Mouse (Mus musculus): Measurements from ENCODE around the gene Maz. TPM values are rescaled to one million over a fixed set of nuclear protein-coding genes. Genes with fewer than 3 reads are reported as not detected.
A peak's percentile ranks its signal among the peaks of the same experiment; 100 is the strongest.

Gene Maz
- polyA plus RNA-seq, 2 experiments = 27.3 to 97.5 TPM

GRCm38 (mm10) chr7:126981601-126982000 lies 45.2 kb downstream of the Maz start:
- Histone ChIP-seq H3K27me3 (ENCODE audit: control insufficient read depth, insufficient read depth, low read length) (no peaks in the 10 kb centered on the region), H3K9ac (replicated peaks) (no peak overlapping the region), H3K4me1 (replicated peaks; ENCODE audit: control insufficient read depth in 2 of 2, insufficient read depth in 2 of 2, low read length in 1 of 2) (peaks cover 5 to 7% of the 10 kb centered on the region in 2 experiments), H3K4me3 (ENCODE audit: insufficient read depth in 1 of 2, low read depth in 2 of 2, low read length in 2 of 2) (no peak overlapping the region), H3K9me3 (ENCODE audit: control insufficient read depth, low read length) (no peaks in the 10 kb centered on the region), H3K4me2 (ENCODE audit: low read depth) (no peak overlapping the region), H3K27ac (no peak overlapping the region), H3K36me3 (replicated peaks; ENCODE audit: control insufficient read depth, insufficient read depth, low read depth) (peaks cover 22% of the 10 kb centered on the region)
- DNase-seq (ENCODE audit: low read depth in 3 of 3, low spot score in 3 of 3) (no peak), ATAC-seq (ENCODE audit: insufficient read depth) (no peak)
- TF ChIP-seq EP300 (IDR thresholded peaks at IDR 0.05; ENCODE audit: low read depth) (no peak), CTCF (IDR thresholded peaks at IDR 0.05; ENCODE audit: low read depth) (no peak)
- WGBS (ENCODE audit: insufficient replicate concordance) = 65% methylated on average over 2 of the region's 2 CpGs

- peaks cover 22% of the 10 kb centered on the region for H3K36me3 ChIP-seq (replicated peaks; ENCODE audit: control insufficient read depth, insufficient read depth, low read depth)
- H3K4me2 ChIP-seq (ENCODE audit: low read depth) = no peak overlapping the region
- peaks cover 10 to 12% of the 10 kb centered on the region in 2 experiments for H3K4me1 ChIP-seq (replicated peaks; ENCODE audit: control insufficient read depth in 2 of 2, insufficient read depth in 2 of 2, low read length in 1 of 2)
- no peak overlapping the region for H3K27ac ChIP-seq
- no peak for TF ChIP-seq CTCF (IDR thresholded peaks at IDR 0.05; ENCODE audit: low read depth)
- TF ChIP-seq EP300 (IDR thresholded peaks at IDR 0.05; ENCODE audit: low read depth) = no peak
- no peaks in the 10 kb centered on the region for H3K9me3 ChIP-seq (ENCODE audit: control insufficient read depth, low read length)
- no peak overlapping the region for H3K4me3 ChIP-seq (ENCODE audit: insufficient read depth in 1 of 2, low read depth in 2 of 2, low read length in 2 of 2)
- WGBS (ENCODE audit: insufficient replicate concordance) = 80% methylated on average over 6 of the region's 6 CpGs
- ATAC-seq (ENCODE audit: insufficient read depth) (no peak), DNase-seq (ENCODE audit: low read depth in 3 of 3, low spot score in 3 of 3) (no peak)
- H3K27me3 ChIP-seq (ENCODE audit: control insufficient read depth, insufficient read depth, low read length) = no peaks in the 10 kb centered on the region
- H3K9ac ChIP-seq (replicated peaks) = no peak overlapping the region
These were observed 48.0 kb downstream of the Maz start for GRCm38 (mm10) chr7:126978841-126979240.

- peak; percentile 19 to 38 (median 23) for DNase-seq (ENCODE audit: low read depth in 3 of 3, low spot score in 3 of 3)
- TF ChIP-seq EP300 (IDR thresholded peaks at IDR 0.05; ENCODE audit: low read depth) (no peak), CTCF (IDR thresholded peaks at IDR 0.05; ENCODE audit: low read depth) (no peak)
- Histone ChIP-seq H3K4me1 (replicated peaks; ENCODE audit: control insufficient read depth in 2 of 2, insufficient read depth in 2 of 2, low read length in 1 of 2) (peaks cover 10 to 12% of the 10 kb centered on the region in 2 experiments), H3K4me3 (ENCODE audit: insufficient read depth in 1 of 2, low read depth in 2 of 2, low read length in 2 of 2) (peak overlapping the region; percentile 70 to 88), H3K4me2 (ENCODE audit: low read depth) (peak overlapping the region; percentile 77), H3K36me3 (replicated peaks; ENCODE audit: control insufficient read depth, insufficient read depth, low read depth) (peaks cover 22% of the 10 kb centered on the region), H3K9me3 (ENCODE audit: control insufficient read depth, low read length) (no peaks in the 10 kb centered on the region), H3K27me3 (ENCODE audit: control insufficient read depth, insufficient read depth, low read length) (no peaks in the 10 kb centered on the region), H3K9ac (replicated peaks) (peak overlapping the region; percentile 81), H3K27ac (peak overlapping the region; percentile 77)
- ATAC-seq (ENCODE audit: insufficient read depth) = no peak
- 21% methylated on average over 14 of the region's 14 CpGs for WGBS (ENCODE audit: insufficient replicate concordance)
These were observed 49.9 kb downstream of the Maz start for GRCm38 (mm10) chr7:126976878-126977459.

GRCm38 (mm10) chr7:126975950-126976866 lies 50.6 kb downstream of the Maz start, which contains the start of gene Cdiptos:
Cdiptos (minus strand) TSS chr7:126976098.
- WGBS (ENCODE audit: insufficient replicate concordance) = under 1% methylated on average over 55 of the region's 55 CpGs
- H3K9ac ChIP-seq (replicated peaks) = peak within 1 kb of the TSS; percentile 81
- H3K27me3 ChIP-seq (ENCODE audit: control insufficient read depth, insufficient read depth, low read length) = no peaks in the 10 kb centered on the region
- H3K36me3 ChIP-seq (replicated peaks; ENCODE audit: control insufficient read depth, insufficient read depth, low read depth) = peaks cover 22% of the 10 kb centered on the region
- peak within 1 kb of the TSS; percentile 77 for H3K27ac ChIP-seq
- ATAC-seq (ENCODE audit: insufficient read depth) (peak; percentile 94), DNase-seq (ENCODE audit: low read depth in 3 of 3, low spot score in 3 of 3) (peak; percentile 94 to 95 (median 94))
- H3K4me2 ChIP-seq (ENCODE audit: low read depth) = peak within 1 kb of the TSS; percentile 77
- peak within 1 kb of the TSS; percentile 70 to 88 for H3K4me3 ChIP-seq (ENCODE audit: insufficient read depth in 1 of 2, low read depth in 2 of 2, low read length in 2 of 2)
- no peaks in the 10 kb centered on the region for H3K9me3 ChIP-seq (ENCODE audit: control insufficient read depth, low read length)
- TF ChIP-seq EP300 (IDR thresholded peaks at IDR 0.05; ENCODE audit: low read depth) (peak; percentile 47), CTCF (IDR thresholded peaks at IDR 0.05; ENCODE audit: low read depth) (peak; percentile 100)
- peaks cover 10 to 12% of the 10 kb centered on the region in 2 experiments for H3K4me1 ChIP-seq (replicated peaks; ENCODE audit: control insufficient read depth in 2 of 2, insufficient read depth in 2 of 2, low read length in 1 of 2)

GRCm38 (mm10) chr7:126975893-126975949 lies 51.1 kb downstream of the Maz start, which contains the start of gene Cdipt:
Cdipt (plus strand) TSS chr7:126975914.
- Histone ChIP-seq H3K36me3 (replicated peaks; ENCODE audit: control insufficient read depth, insufficient read depth, low read depth) (peaks cover 22% of the 10 kb centered on the region), H3K4me1 (replicated peaks; ENCODE audit: control insufficient read depth in 2 of 2, insufficient read depth in 2 of 2, low read length in 1 of 2) (peaks cover 10 to 12% of the 10 kb centered on the region in 2 experiments), H3K4me3 (ENCODE audit: insufficient read depth in 1 of 2, low read depth in 2 of 2, low read length in 2 of 2) (peak within 1 kb of the TSS; percentile 70 to 88), H3K9ac (replicated peaks) (peak within 1 kb of the TSS; percentile 81), H3K4me2 (ENCODE audit: low read depth) (peak within 1 kb of the TSS; percentile 77), H3K9me3 (ENCODE audit: control insufficient read depth, low read length) (no peaks in the 10 kb centered on the region), H3K27ac (peak within 1 kb of the TSS; percentile 77), H3K27me3 (ENCODE audit: control insufficient read depth, insufficient read depth, low read length) (no peaks in the 10 kb centered on the region)
- DNase-seq (ENCODE audit: low read depth in 3 of 3, low spot score in 3 of 3) (no peak), ATAC-seq (ENCODE audit: insufficient read depth) (no peak)
- WGBS (ENCODE audit: insufficient replicate concordance) = 13% methylated on average over 1 of the region's 1 CpGs
- TF ChIP-seq CTCF (IDR thresholded peaks at IDR 0.05; ENCODE audit: low read depth) (no peak), EP300 (IDR thresholded peaks at IDR 0.05; ENCODE audit: low read depth) (no peak)

Measured in liver, embryonic 14.5 days (tissue).